Mouse (Mus musculus): Measurements from ENCODE around the gene Fbxo46. TPM values are rescaled to one million over a fixed set of nuclear protein-coding genes. Genes with fewer than 3 reads are reported as not detected.

Fbxo46 gene
- total RNA-seq, 2 experiments from 2014 or later, result 5.4 to 5.5 TPM

GRCm38 (mm10) chr7:19092381-19093173 lies 27.1 kb upstream of the Fbxo46 start:
- peak; percentile 51 for DNase-seq (ENCODE audit: low spot score)
- intact Hi-C loops (cut with DNase I), result loop anchor here (1.0 kb wide), 1 partner anchor 23 kb away; no protein-coding TSS in a partner anchor

- DNase-seq (ENCODE audit: low spot score), result peak; percentile 78
- intact Hi-C loops (cut with DNase I), result loop anchor here (1.0 kb wide), 1 partner anchor 24 kb away; no protein-coding TSS in a partner anchor
Observed at GRCm38 (mm10) chr7:19093174-19093521, 26.5 kb upstream of the Fbxo46 start.

DNA sequence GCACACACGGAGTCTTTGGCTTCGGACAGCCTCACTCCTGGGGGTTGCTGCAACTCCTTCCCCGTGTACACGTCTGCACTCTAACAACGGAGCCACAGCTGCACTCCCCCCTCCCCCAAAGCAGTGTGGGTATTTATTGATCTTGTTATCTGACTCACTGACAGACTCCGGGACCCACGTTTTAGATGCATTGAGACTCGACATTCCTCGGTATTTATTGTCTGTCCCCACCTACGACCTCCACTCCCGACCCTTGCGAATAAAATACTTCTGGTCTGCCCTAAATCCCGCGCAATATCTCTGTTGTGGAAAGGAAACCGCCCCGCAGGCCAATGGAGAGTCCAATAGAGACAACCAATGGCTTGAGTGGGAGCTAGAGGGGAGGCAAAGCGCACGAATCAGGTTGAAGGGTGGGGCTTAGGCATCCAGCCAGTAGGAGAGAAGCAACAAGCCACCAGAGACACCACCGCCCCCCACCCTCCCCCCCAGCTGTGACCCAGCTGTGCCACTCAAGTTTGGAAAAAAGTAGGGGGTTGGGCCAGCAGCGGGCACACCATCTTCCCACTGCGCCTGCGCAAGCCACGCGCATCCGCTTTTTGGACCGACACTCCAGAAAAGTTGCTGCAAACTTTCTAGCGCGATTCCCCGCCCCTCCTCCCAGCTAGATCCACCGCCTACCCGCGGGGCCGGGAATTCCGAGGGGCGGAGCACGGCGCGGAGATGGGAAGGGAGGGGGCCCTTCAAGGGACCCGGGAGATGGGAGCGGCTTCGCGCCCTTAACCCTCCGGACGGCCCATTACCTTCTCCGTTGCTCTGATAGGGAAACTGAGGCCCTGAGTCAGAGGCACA lies 25.9 kb upstream of the Fbxo46 start:
- DNase-seq (ENCODE audit: low spot score), result peak; percentile 96
- intact Hi-C loops (cut with DNase I), result loop anchor here (1.0 kb wide), 1 partner anchor 24 kb away; no protein-coding TSS in a partner anchor

DNA sequence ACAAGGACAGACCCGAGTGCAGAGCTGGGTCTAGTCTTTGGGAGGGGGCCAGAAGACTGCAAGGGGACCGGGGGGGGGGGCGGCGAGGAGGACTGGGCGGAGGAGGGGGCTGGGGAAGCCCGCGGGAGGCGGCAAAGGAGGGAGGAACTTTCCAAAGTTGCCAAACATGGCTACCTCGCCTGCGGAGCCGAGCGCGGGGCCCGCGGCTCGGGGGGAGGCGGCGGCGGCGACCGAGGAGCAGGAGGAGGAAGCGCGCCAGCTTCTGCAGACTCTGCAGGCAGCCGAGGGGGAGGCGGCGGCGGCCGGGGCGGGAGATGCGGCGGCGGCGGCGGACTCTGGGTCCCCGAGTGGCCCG lies 25.2 kb upstream of the Fbxo46 start, which contains the start of gene Six5:
Six5 (plus strand) TSS at position 124 of the 355 bp plus-strand sequence.
- DNase-seq (ENCODE audit: low spot score), result no peak
- intact Hi-C loops (cut with DNase I), result no loop called here

DNA sequence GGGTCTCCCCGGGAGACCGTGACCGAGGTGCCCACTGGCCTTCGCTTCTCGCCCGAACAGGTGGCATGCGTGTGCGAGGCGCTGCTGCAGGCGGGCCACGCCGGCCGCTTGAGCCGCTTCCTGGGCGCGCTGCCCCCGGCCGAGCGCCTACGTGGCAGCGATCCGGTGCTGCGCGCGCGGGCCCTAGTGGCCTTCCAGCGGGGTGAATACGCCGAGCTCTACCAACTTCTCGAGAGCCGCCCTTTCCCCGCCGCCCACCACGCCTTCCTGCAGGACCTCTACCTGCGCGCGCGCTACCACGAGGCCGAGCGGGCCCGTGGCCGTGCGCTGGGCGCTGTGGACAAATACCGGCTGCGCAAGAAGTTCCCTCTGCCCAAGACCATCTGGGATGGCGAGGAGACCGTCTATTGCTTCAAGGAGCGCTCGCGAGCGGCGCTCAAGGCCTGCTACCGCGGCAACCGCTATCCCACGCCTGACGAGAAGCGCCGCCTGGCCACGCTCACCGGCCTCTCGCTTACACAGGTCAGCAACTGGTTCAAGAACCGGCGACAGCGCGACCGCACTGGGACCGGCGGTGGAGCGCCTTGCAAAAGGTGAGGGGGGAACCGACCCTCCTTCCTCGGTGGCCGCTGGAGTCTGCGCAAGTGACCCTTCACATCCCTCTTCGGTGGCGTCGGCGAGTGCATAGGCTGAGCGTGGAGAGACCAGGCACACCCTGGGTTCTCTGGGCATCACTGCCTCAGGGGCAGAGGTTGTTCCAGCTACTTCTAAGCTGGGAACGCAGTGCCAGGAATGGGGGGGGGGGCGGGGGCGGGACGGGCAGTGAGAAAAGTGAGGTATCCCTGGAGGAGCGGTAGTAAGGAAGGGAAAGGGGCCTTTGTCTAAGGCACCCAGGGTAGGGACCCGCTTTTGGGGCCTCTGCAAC lies 24.6 kb upstream of the Fbxo46 start:
- intact Hi-C loops (cut with DNase I), result no loop called here
- DNase-seq (ENCODE audit: low spot score), result no peak

GRCm38 (mm10) chr7:19095751-19096110 lies 23.9 kb upstream of the Fbxo46 start:
- DNase-seq (ENCODE audit: low spot score), result no peak
- intact Hi-C loops (cut with DNase I), result no loop called here

GRCm38 (mm10) chr7:19096421-19096976 lies 23.2 kb upstream of the Fbxo46 start:
- intact Hi-C loops (cut with DNase I), result no loop called here
- no peak for DNase-seq (ENCODE audit: low spot score)

DNA sequence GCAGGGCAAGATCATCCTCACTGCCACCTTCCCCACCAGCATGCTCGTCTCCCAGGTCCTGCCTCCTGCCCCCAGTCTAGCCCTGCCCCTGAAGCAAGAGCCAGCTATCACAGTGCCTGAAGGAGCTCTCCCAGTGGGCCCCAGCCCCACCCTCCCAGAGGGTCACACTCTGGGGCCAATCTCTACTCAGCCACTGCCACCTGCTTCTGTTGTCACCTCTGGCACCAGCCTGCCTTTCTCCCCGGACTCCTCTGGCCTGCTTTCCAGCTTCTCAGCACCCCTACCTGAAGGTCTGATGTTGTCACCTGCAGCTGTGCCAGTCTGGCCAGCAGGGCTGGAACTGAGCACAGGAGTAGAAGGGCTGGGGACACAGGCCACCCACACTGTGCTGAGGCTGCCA lies 22.4 kb upstream of the Fbxo46 start:
- intact Hi-C loops (cut with DNase I), result no loop called here

GRCm38 (mm10) chr7:19097863-19098262 lies 21.8 kb upstream of the Fbxo46 start:
- no peak for DNase-seq (ENCODE audit: low spot score)
- intact Hi-C loops (cut with DNase I), result no loop called here

More for the DNA sequence above, 22.4 kb upstream of the Fbxo46 start:
- DNase-seq (ENCODE audit: low spot score), result no peak

DNA sequence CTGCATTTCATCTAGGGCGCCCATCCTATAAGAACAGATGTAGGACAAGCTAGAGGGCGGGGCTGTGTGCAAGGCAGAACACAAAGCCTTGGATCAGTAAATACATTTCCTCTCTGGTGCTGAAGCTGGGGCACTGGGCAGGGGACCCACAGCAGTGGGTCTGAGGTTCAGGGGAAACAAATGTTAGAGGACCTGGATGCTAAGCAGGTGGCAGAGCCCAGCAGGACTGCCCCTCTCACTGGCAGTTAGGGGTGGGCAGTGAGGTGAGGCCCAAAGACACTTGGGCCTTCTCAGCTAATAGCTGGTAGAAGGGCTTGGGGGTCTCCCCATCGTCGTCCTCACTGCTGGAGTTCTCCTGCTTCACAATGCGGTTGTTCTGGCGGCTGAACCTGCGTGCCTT lies 20.8 kb upstream of the Fbxo46 start:
- intact Hi-C loops (cut with DNase I), result no loop called here
- DNase-seq (ENCODE audit: low spot score), result no peak

- no peak for DNase-seq (ENCODE audit: low spot score)
- intact Hi-C loops (cut with DNase I), result no loop called here
Observed at GRCm38 (mm10) chr7:19100290-19100689, 19.4 kb upstream of the Fbxo46 start.

DNA sequence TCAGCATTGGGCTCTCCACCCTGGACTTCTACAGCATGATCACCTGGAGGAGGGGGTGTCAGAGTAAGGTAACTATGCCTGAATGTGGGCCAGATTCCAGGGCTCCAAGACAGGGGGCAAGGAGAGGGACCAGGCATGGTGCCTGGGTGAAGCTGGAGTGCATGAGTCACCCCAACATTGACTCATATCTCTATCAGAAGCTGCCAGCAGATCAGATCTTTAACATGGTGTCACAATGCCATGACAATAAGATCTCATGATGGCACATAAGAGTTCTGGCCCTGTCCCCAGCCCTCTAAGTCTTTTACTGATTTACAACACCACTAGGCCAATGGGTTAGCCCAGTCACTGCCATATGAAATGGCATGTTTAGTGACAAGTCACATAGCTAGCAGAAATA lies 15.9 kb upstream of the Fbxo46 start:
- intact Hi-C loops (cut with DNase I), result no loop called here
- no peak for DNase-seq (ENCODE audit: low spot score)

DNA sequence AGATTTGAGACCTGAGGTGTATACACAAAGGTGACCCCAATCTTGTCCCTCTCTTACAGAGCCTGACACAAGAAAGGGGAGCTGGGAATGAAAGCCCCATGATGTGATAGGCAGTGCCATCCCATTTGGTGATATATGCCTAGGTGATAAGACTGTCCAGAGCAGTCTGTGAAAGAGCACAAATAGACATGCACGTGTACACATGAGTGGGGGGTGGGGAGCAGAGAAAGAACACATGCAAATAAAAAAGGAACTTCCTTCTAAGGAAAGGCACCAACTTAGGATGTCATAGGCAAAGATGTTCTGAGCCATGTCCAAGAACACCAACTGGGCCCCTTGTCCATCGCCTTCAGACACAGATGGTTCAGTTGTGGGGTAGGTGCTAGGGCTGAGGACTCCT lies 15.2 kb upstream of the Fbxo46 start:
- intact Hi-C loops (cut with DNase I), result no loop called here
- no peak for DNase-seq (ENCODE audit: low spot score)

DNA sequence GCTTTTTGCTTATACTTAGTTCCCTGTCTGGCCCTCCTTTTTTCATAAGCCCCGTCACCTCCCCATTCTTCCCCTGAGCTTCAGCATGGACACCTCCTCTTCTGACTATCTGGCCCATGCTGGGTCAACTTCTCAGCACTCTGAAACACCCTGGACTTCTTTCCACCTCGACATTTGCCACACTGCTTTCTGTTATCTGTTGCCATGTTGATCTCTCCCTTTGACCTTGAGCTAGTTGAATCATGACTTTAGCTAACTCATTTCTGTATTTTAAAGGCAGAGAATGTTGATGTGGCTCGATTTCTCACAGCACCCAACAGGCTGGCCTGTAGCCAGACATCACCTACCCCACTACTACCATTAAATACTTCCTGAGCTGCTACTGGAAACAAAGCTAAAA lies 12.2 kb upstream of the Fbxo46 start:
- intact Hi-C loops (cut with DNase I), result no loop called here
- DNase-seq (ENCODE audit: low spot score), result no peak

DNA sequence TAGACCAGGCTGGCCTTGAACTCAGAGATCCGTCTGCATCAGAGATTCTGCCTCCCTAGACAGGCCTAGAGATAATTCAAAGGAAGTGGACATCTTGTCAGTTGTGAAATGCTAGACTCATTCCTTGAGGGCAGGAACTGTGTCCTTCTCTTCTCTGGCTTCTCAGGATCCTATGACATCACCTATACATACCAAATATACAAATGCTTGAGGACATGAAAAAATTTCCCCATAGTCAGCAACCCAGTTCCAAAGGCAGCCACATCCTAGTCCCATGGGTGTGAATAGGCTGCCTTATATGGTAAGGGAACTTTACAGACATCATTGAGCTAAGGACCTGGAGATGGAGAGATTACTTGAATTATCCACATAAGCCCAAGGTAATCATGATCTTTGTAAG lies 10.1 kb upstream of the Fbxo46 start:
- no peak for DNase-seq (ENCODE audit: low spot score)
- intact Hi-C loops (cut with DNase I), result no loop called here

- intact Hi-C loops (cut with DNase I), result loop anchor here (2.0 kb wide), 1 partner anchor 47 kb away; no protein-coding TSS in a partner anchor
- no peak for DNase-seq (ENCODE audit: low spot score)
Observed at GRCm38 (mm10) chr7:19118028-19118771, 1.5 kb upstream of the Fbxo46 start, which contains the start of gene Gm4969. TSS of gene Gm4969 (minus strand) at chr7:19118368.

DNA sequence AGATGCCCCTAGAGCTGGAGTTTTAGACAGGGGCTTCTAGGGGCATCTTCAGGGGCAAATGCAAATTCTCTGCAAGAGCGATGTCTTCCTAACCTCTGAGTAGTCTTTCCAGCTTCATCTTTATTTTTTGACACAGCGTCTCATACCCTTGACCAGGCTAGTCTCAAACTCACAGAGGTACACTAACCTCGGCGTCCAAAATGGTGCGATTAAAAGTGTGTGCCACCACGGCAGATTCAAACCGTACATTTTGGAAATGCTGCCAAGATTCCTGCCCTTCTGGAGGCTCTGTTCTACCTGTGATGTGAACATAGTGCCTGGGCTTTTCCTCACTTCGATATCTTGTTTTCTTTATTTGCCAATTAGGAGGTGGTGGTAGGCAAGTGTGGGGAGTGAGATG lies 576 bp upstream of the Fbxo46 start:
- intact Hi-C loops (cut with DNase I), result loop anchor here (2.0 kb wide), 1 partner anchor 48 kb away; no protein-coding TSS in a partner anchor
- DNase-seq (ENCODE audit: low spot score), result no peak

GRCm38 (mm10) chr7:19121686-19122085 lies 2.0 kb downstream of the Fbxo46 start:
- no peak for DNase-seq (ENCODE audit: low spot score)
- intact Hi-C loops (cut with DNase I), result loop anchor here (2.0 kb wide), 1 partner anchor 101 kb away; no protein-coding TSS in a partner anchor

DNA sequence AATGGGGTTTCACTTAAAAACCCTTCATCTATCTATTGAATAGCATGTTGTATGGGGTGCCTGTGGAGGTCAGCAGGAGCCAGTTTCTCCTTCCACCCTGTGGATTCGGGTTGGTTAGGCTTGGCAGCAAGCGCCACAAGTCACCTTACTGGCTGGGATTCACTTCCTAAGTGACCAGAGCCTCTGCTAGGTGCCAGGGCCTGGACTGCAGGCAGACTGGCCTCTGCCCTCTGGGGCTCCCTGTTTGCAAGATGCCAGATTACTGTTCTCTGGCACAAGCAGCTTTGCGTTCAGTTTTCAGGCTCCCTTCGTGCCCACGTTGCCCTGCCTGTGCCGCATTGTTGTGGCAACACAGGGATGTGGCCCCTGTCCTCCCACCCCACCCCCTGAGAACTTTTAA lies 5.1 kb downstream of the Fbxo46 start:
- intact Hi-C loops (cut with DNase I), result no loop called here
- no peak for DNase-seq (ENCODE audit: low spot score)

Data from heart, postnatal 25 days (tissue).